Mouse (Mus musculus) kidney, adult 2 months (tissue): ENCODE measurements at regions not wholly inside any gene's neighbourhood (a gene's known extent, or its start where the extent isn't known, plus 50 kb on each side); places are given as distances from the start of the nearest gene placed in this dataset.

Experiments used
- CTCF ChIP-seq: fragments of 200-500 bp; conservative IDR thresholded peaks from 2 replicates; pipeline ENCODE4 v1.5.1; 2011; ENCODE audit warnings: low read depth, mild to moderate bottlenecking, control low read depth, low read length, moderate library complexity, mixed read lengths; ENCODE audit not compliant: insufficient read depth, insufficient read length
- POLR2A ChIP-seq: fragments of 200-500 bp; IDR thresholded peaks from one replicate; pipeline ENCODE4 v1.6.1; 2011; ENCODE audit warnings: low read depth, low read length, control low read depth

DNA sequence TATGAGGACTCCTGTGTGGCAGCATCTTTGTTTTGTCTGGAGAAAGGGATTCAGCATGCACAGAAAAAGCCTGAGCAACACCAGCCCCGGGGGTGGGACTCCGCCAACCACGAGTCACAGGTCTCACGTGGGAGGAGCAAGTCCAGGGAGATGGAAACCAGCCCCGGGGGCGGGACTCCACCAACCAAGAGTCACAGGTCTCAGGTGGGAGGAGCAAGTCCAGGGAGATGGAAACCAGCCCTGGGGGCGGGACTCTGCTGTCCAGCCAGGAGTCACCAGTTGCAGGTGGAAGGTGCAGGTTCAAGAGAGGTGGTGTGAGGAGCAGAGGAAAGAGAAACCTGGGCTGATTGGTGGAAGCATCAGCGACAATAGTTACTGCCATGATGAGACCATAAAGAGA lies 448.9 kb downstream of the Wdr11 start:
- no peak for TF ChIP-seq CTCF
- TF ChIP-seq POLR2A = no peak
